Mouse (Mus musculus) heart, embryonic 13.5 days (tissue): ENCODE measurements around the gene Sema3c. TPM values are rescaled to one million over a fixed set of nuclear protein-coding genes. Genes with fewer than 3 reads are reported as not detected.

ENCODE experiments used
- ATAC-seq: fragments of 200-750 bp; cut with Nextera tagmentation; 2 replicates; pipeline ENCODE4 v1.8.0; 2017; ENCODE audit warnings: moderate TSS enrichment; ENCODE audit not compliant: insufficient number of reproducible peaks, low FRiP score, low TSS enrichment; ENCODE audit errors: extremely low read depth
- H3K27ac ChIP-seq: fragments of 300-500 bp; sonication (generic); replicated peaks from 2 replicates; pipeline ENCODE4 v1.5.1; 2015; ENCODE audit warnings: moderate library complexity, mild to moderate bottlenecking, inconsistent platforms
- H3K27me3 ChIP-seq: fragments of 300-500 bp; sonication (generic); replicated peaks from 2 replicates; pipeline ENCODE4 v1.6.1; 2015; ENCODE audit warnings: mild to moderate bottlenecking, inconsistent platforms
- H3K36me3 ChIP-seq: fragments of 300-500 bp; sonication (generic); 2 replicates; pipeline ENCODE4 v1.6.1; 2015; ENCODE audit warnings: mild to moderate bottlenecking, inconsistent platforms
- H3K4me1 ChIP-seq: fragments of 300-500 bp; sonication (generic); 2 replicates; pipeline ENCODE4 v1.6.1; 2015; ENCODE audit warnings: inconsistent platforms
- H3K4me2 ChIP-seq: fragments of 300-500 bp; sonication (generic); 2 replicates; pipeline ENCODE4 v1.6.1; 2015; ENCODE audit warnings: inconsistent platforms, mild to moderate bottlenecking, moderate library complexity
- H3K4me3 ChIP-seq: fragments of 300-500 bp; sonication (generic); 2 replicates; pipeline ENCODE4 v1.5.1; 2015; ENCODE audit warnings: moderate library complexity, mild to moderate bottlenecking, inconsistent platforms
- H3K9ac ChIP-seq: fragments of 300-500 bp; sonication (generic); 2 replicates; pipeline ENCODE4 v1.6.1; 2015; ENCODE audit warnings: inconsistent platforms, mild to moderate bottlenecking, moderate library complexity
- H3K9me3 ChIP-seq: fragments of 300-500 bp; sonication (generic); 2 replicates; pipeline ENCODE4 v1.6.1; 2016; ENCODE audit warnings: inconsistent platforms
- WGBS: fragments of 180-500 bp; shearing (Covaris S2); methylation state at CpG from one replicate; pipeline ENCODE4 v1.1.7; 2015; ENCODE audit warnings: mixed read lengths; 5-methylcytosine and 5-hydroxymethylcytosine counted together
- polyA plus RNA-seq: library from polyadenylated mRNA; unstranded; fragments of >200 nt; fragmentation: Nextera tagmentation; extraction: Ambion mirVana; gene quantifications from 2 replicates; pipeline ENCODE4 v1.2.1, GENCODE M21; 2015

The Sema3c gene
- polyA plus RNA-seq, 1 experiment from 2014 or later = 12.8 TPM

GRCm38 (mm10) chr5:17648865-17649542, 74.9 kb downstream of the Sema3c start:
- H3K9me3 ChIP-seq = no peaks in the 10 kb centered on the region
- H3K4me2 ChIP-seq = no peak overlapping the region
- ATAC-seq = no peak
- H3K27ac ChIP-seq = no peak overlapping the region
- no peaks in the 10 kb centered on the region for H3K36me3 ChIP-seq
- no peaks in the 10 kb centered on the region for H3K27me3 ChIP-seq
- no peaks in the 10 kb centered on the region for H3K4me1 ChIP-seq
- H3K9ac ChIP-seq = no peak overlapping the region
- H3K4me3 ChIP-seq = no peak overlapping the region
- WGBS = 35% methylated on average over 1 of the region's 1 CpGs

GRCm38 (mm10) chr5:17661223-17661622, 87.1 kb downstream of the Sema3c start:
- Histone ChIP-seq H3K4me2 (no peak overlapping the region), H3K27me3 (no peaks in the 10 kb centered on the region), H3K36me3 (no peaks in the 10 kb centered on the region), H3K9me3 (no peaks in the 10 kb centered on the region), H3K4me1 (no peaks in the 10 kb centered on the region), H3K4me3 (no peak overlapping the region), H3K27ac (no peak overlapping the region), H3K9ac (no peak overlapping the region)
- WGBS = 75% methylated on average over 3 of the region's 3 CpGs
- no peak for ATAC-seq

GRCm38 (mm10) chr5:17671356-17671755, 97.3 kb downstream of the Sema3c start:
- Histone ChIP-seq H3K4me3 (no peak overlapping the region), H3K27me3 (no peaks in the 10 kb centered on the region), H3K27ac (no peak overlapping the region), H3K9me3 (no peaks in the 10 kb centered on the region), H3K4me2 (no peak overlapping the region), H3K4me1 (no peaks in the 10 kb centered on the region), H3K9ac (no peak overlapping the region), H3K36me3 (peaks cover 4% of the 10 kb centered on the region; the same call in 1 of the 2 replicates)
- ATAC-seq = no peak

- Histone ChIP-seq H3K4me1 (no peaks in the 10 kb centered on the region), H3K27ac (no peak overlapping the region), H3K36me3 (no peaks in the 10 kb centered on the region), H3K9ac (no peak overlapping the region), H3K4me2 (no peak overlapping the region), H3K27me3 (no peaks in the 10 kb centered on the region), H3K9me3 (no peaks in the 10 kb centered on the region), H3K4me3 (no peak overlapping the region)
- WGBS = 50% methylated on average over 2 of the region's 2 CpGs
- no peak for ATAC-seq
These were observed 106.8 kb downstream of the Sema3c start for GRCm38 (mm10) chr5:17680862-17681261.

- no peaks in the 10 kb centered on the region for H3K27me3 ChIP-seq
- H3K4me3 ChIP-seq = no peak overlapping the region
- H3K4me2 ChIP-seq = 0 out of 2 replicates have a peak overlapping the region, but pooled peaks have one; percentile 9
- no peak overlapping the region for H3K9ac ChIP-seq
- peak overlapping the region; percentile 63 for H3K27ac ChIP-seq
- no peak for ATAC-seq
- H3K4me1 ChIP-seq = peaks cover 14% of the 10 kb centered on the region
- H3K36me3 ChIP-seq = no peaks in the 10 kb centered on the region
- 49% methylated on average over 2 of the region's 2 CpGs for WGBS
- H3K9me3 ChIP-seq = no peaks in the 10 kb centered on the region
These were observed 115.0 kb downstream of the Sema3c start for GRCm38 (mm10) chr5:17689121-17689520.

- H3K4me1 ChIP-seq = peaks cover 14% of the 10 kb centered on the region
- H3K9ac ChIP-seq = no peak overlapping the region
- no peaks in the 10 kb centered on the region for H3K27me3 ChIP-seq
- peak overlapping the region; percentile 63 for H3K27ac ChIP-seq
- no peaks in the 10 kb centered on the region for H3K36me3 ChIP-seq
- 0 out of 2 replicates have a peak overlapping the region, but pooled peaks have one; percentile 9 for H3K4me2 ChIP-seq
- ATAC-seq = no peak
- no peaks in the 10 kb centered on the region for H3K9me3 ChIP-seq
- WGBS = 32% methylated on average over 5 of the region's 5 CpGs
- no peak overlapping the region for H3K4me3 ChIP-seq
These were observed 115.5 kb downstream of the Sema3c start for GRCm38 (mm10) chr5:17689604-17690003.

- no peaks in the 10 kb centered on the region for H3K27me3 ChIP-seq
- H3K36me3 ChIP-seq = no peaks in the 10 kb centered on the region
- no peak overlapping the region for H3K27ac ChIP-seq
- WGBS = 66% methylated on average over 2 of the region's 2 CpGs
- no peaks in the 10 kb centered on the region for H3K4me1 ChIP-seq
- ATAC-seq = no peak
- no peaks in the 10 kb centered on the region for H3K9me3 ChIP-seq
- no peak overlapping the region for H3K4me2 ChIP-seq
- H3K4me3 ChIP-seq = no peak overlapping the region
- H3K9ac ChIP-seq = no peak overlapping the region
These were observed 121.3 kb downstream of the Sema3c start for GRCm38 (mm10) chr5:17695366-17695765.

GRCm38 (mm10) chr5:17698905-17699304, 124.8 kb downstream of the Sema3c start:
- Histone ChIP-seq H3K4me2 (no peak overlapping the region), H3K4me3 (no peak overlapping the region), H3K27ac (no peak overlapping the region), H3K9ac (no peak overlapping the region), H3K36me3 (no peaks in the 10 kb centered on the region), H3K27me3 (no peaks in the 10 kb centered on the region), H3K9me3 (no peaks in the 10 kb centered on the region), H3K4me1 (no peaks in the 10 kb centered on the region)
- 60% methylated on average over 2 of the region's 2 CpGs for WGBS
- ATAC-seq = no peak

GRCm38 (mm10) chr5:17704160-17704559, 130.1 kb downstream of the Sema3c start:
- 74% methylated on average over 3 of the region's 3 CpGs for WGBS
- H3K9me3 ChIP-seq = no peaks in the 10 kb centered on the region
- H3K4me1 ChIP-seq = 0 out of 2 replicates have a peak, but pooled peaks cover 5% of the 10 kb centered on the region
- H3K4me2 ChIP-seq = no peak overlapping the region
- no peak overlapping the region for H3K9ac ChIP-seq
- H3K27me3 ChIP-seq = no peaks in the 10 kb centered on the region
- H3K36me3 ChIP-seq = no peaks in the 10 kb centered on the region
- no peak overlapping the region for H3K27ac ChIP-seq
- ATAC-seq = no peak
- H3K4me3 ChIP-seq = no peak overlapping the region

GRCm38 (mm10) chr5:17707086-17707485, 133.0 kb downstream of the Sema3c start:
- Histone ChIP-seq H3K4me1 (peaks cover 9% of the 10 kb centered on the region; the same call in 1 of the 2 replicates), H3K9ac (no peak overlapping the region), H3K27me3 (no peaks in the 10 kb centered on the region), H3K27ac (no peak overlapping the region), H3K4me3 (no peak overlapping the region), H3K36me3 (no peaks in the 10 kb centered on the region), H3K4me2 (no peak overlapping the region), H3K9me3 (no peaks in the 10 kb centered on the region)
- ATAC-seq = no peak
- 47% methylated on average over 3 of the region's 3 CpGs for WGBS

GRCm38 (mm10) chr5:17712374-17712773, 138.3 kb downstream of the Sema3c start:
- peaks cover 4% of the 10 kb centered on the region; the same call in 1 of the 2 replicates for H3K4me1 ChIP-seq
- ATAC-seq = no peak
- 72% methylated on average over 4 of the region's 4 CpGs for WGBS

GRCm38 (mm10) chr5:17715206-17715605, 141.1 kb downstream of the Sema3c start:
- Histone ChIP-seq H3K4me2 (no peak overlapping the region), H3K9me3 (no peaks in the 10 kb centered on the region), H3K4me3 (no peak overlapping the region), H3K36me3 (no peaks in the 10 kb centered on the region), H3K9ac (no peak overlapping the region), H3K27ac (no peak overlapping the region), H3K4me1 (peaks cover 4% of the 10 kb centered on the region; the same call in 1 of the 2 replicates), H3K27me3 (no peaks in the 10 kb centered on the region)
- WGBS = 79% methylated on average over 1 of the region's 1 CpGs
- ATAC-seq = no peak

More at GRCm38 (mm10) chr5:17712374-17712773, 138.3 kb downstream of the Sema3c start:
- no peaks in the 10 kb centered on the region for H3K9me3 ChIP-seq
- no peak overlapping the region for H3K4me2 ChIP-seq
- no peak overlapping the region for H3K4me3 ChIP-seq
- no peak overlapping the region for H3K9ac ChIP-seq
- no peak overlapping the region for H3K27ac ChIP-seq
- H3K27me3 ChIP-seq = no peaks in the 10 kb centered on the region
- H3K36me3 ChIP-seq = no peaks in the 10 kb centered on the region
